Mouse (Mus musculus): ENCODE measurements at regions not wholly inside any gene's neighbourhood (a gene's known extent, or its start where the extent isn't known, plus 50 kb on each side); places are given as distances from the start of the nearest gene placed in this dataset.
A peak's percentile ranks its signal among the peaks of the same experiment; 100 is the strongest.

DNA sequence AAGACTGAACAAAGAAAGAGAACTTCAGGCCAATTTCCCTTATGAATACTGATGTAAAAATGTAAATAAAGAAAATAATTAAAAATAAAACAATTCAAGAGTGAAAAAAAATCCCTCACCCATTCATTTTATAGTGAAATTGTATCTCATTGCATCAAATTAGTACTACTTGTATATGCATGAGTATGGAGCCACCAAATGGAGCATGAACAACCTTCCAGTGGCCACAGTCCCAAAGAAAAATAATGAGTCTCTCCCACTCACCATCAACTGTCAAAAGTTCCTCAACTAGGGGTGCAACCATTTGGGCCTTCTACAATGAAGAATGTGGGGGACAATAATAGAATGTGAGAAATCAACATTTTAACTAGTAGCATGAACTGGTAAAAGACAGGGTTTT is 54.1 kb upstream of the Rspo3 start:
- Histone ChIP-seq H3K27ac (ENCODE audit: low read depth, low read length) (no peak overlapping the region), H3K36me3 (ENCODE audit: control insufficient read depth, insufficient read depth, low read length) (no peaks in the 10 kb centered on the region), H3K4me3 (ENCODE audit: low read depth, low read length) (no peak overlapping the region), H3K4me1 (ENCODE audit: control insufficient read depth, insufficient read depth, low read length) (no peaks in the 10 kb centered on the region), H3K9me3 (replicated peaks; ENCODE audit: control insufficient read depth, low read length) (no peaks in the 10 kb centered on the region), H3K9ac (ENCODE audit: low read length) (no peak overlapping the region), H3K27me3 (replicated peaks; ENCODE audit: control insufficient read depth, insufficient read depth, low read length) (no peaks in the 10 kb centered on the region), H3K4me2 (ENCODE audit: low read length) (no peak overlapping the region)
- ATAC-seq = no peak
- DNase-seq (ENCODE audit: low spot score) = peak; percentile 5

All from forebrain, embryonic 14.5 days (tissue).